Mouse (Mus musculus): ENCODE results near the gene Zswim1.

DNA sequence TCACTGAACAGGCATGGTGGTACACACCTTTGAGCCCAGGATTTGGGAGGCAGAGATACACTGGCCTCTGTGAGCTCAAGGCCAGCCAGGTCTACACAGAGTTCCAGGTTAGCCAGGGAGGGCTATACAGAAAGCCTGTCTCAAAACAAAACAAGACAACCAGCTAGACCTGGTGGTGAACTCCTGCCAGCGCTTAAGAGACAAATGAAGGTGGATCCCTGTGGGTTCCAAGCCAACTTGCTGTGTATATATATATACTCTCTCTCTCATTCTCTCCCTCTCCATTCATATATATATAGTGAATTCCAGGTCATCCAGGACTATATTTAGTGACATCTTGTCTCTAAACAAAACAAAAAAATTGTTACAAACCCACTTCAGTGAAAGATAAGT is 18.6 kb upstream of the Zswim1 start:
- TF ChIP-seq HCFC1 (IDR thresholded peaks at IDR 0.05; ENCODE audit: borderline replicate concordance, insufficient read depth, low read length) (no peak), ZC3H11A (IDR thresholded peaks at IDR 0.05; ENCODE audit: borderline replicate concordance, low read depth, low read length) (no peak), MAFK (IDR thresholded peaks at IDR 0.05; ENCODE audit: insufficient read depth, low read depth, low read length) (no peak), ZNF384 (IDR thresholded peaks at IDR 0.05; ENCODE audit: low read depth, low read length) (no peak), CHD2 (IDR thresholded peaks at IDR 0.05; ENCODE audit: low read depth, low read length) (no peak)

Measured in ES-E14 (cell line).